Mouse (Mus musculus) retina, embryonic 14.5 days (tissue): ENCODE measurements around the gene Hp1bp3.

Experiments
- DNase-seq: peaks from one replicate; pipeline ENCODE4 v3.0.0-alpha.2; 2015; ENCODE audit warnings: low spot score

Hp1bp3 gene

DNA sequence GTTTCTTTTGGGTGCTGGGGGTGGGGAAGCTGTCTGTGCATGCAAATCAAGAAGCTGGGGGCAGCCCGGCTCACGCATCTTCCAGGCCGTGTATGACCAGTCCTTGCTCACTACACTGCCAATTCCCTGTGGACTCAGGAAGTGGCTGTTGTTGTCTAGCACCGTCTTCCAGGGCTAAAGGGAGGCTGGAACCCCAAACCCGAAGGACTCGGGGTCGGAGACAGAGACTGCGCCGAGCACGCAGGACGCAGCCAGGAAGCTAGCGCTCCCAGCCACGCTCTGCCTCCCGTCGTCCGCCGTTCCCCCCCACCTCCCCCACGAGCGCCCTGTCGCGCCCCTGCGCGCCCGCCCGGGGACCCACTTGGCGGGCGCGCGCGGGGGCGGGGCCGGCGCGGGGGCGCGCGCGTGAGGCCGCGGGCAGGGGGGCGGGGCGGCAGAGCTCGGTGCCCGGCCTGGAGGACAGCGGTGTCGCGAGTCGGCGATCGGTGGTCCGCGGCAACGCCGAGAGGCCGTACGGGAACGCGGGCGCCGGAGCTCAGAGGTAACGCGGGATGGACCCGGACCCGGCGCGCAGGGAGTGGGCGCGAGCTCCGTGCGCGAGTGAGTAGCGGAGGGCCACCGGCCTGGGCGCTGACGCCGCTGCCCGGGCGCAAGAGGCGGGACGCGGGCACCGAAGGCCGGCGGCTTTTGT is at the start of gene Hp1bp3:
TSS of gene Hp1bp3 (plus strand) at position 97 of the 691 bp plus-strand sequence.
- peak; percentile 80 for DNase-seq

DNA sequence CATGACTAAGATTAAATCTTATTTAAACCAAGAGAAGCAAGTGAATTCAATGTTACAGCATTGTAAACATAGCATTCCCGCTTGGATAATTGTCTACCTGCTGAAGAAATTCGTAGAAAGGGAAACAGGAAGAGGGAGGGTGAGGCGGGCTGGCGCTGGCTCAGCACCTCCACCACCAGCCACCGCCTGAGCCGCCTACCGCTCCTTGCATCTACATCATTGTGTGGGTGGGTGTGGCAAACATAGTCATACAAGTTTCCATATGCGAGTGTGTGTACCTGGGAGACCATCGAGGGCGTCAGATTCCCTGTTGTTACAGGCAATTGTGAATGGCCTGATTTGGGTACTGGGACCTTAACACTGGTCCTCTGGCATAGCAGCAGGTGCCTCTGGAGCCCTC is 49.6 kb upstream of the Hp1bp3 start:
- no peak for DNase-seq

DNA sequence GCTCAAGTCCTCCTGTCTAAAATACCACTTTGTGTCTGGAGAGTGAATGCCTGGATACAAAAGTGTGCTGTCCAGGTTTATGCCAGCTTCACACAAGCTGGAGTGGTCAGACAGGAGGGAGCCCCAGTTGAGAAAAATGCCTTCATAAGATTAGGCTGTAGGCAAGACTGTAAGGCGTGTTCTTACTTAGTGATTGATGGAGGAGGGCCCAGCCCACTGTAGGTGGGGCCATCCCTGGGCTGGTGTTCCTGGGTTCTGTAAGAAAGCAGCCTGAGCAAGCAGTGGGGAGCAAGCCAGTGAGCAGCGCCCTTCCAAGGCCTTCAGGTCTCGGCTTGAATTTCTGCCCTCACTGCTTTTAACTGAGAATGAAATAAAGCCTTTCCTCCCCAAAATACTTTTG is 47.9 kb upstream of the Hp1bp3 start:
- no peak for DNase-seq

DNA sequence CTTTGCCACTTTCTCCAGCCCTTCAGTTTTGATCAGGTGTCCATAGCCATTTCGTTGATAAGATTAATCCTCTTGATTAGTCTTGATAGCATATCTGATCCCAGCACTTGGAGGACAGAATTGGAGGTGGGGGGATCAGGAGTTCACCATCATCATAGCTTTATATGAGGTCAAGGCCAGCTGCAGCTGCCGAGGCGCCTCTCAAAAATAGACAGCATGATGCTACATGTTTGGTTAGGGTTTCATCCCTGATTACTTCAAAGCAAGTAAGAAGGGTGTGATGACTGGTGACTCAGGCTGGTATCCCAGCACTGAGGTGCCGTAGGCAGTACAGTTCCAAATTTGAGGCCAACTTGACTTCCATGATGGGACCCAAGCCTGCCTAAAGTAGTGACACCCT is 46.7 kb upstream of the Hp1bp3 start:
- no peak for DNase-seq

DNA sequence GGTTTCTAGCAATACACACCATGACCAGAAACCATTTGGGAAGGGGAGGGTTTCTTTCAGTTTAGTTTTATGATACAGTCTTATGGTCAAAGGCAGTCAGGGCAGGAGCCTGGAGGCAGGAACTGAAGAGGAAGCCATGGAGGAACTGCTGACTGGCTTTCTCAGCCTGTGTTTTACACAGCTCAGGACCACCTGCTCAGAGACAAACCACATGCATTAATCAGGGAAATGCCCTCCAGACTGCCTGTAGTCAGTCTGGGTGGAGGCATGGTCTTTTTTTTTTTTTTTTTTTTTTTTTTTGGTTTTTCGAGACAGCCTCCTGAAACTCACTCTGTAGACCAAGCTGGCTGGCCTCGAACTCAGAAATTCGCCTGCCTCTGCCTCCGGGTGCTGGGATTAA is 43.4 kb upstream of the Hp1bp3 start:
- DNase-seq = no peak

DNA sequence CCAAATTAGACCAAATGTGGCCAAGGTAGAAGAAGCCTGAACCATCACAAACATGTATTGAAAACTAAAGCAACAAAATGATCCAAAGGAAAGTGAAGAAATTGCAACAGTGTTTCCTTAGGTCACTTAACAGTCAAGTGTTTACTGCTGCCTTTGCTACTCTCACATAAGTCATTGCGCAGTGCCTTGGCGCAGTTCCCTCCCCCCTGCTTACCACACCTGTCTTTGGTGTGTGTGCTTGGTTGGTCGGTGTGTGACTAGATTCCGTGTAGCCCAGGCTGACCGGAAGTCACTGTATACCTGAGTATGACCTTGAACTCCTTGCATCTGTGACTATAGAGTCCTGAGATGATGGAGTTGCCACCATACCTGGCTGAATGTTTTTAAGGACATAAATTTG is 36.7 kb upstream of the Hp1bp3 start:
- no peak for DNase-seq

DNA sequence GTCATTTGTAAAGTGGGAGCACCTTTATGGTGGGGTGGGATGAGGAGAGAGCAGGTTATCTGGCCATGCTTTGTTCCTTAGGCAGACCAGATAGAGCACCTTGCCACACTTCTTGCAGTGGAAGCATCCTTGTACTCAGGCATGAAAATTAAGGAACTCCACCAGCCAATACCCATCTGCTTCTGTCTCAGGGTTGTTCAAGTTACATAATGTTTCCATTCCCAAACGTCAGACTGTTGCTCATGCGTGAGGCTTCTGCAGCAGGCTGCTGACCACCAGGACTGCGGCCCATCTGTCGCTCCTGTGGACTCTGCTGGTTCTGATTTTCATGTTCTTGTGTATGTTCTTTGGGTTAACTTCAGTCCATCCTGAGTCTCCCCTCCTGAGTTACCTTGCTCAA is 35.4 kb upstream of the Hp1bp3 start:
- DNase-seq = no peak

DNA sequence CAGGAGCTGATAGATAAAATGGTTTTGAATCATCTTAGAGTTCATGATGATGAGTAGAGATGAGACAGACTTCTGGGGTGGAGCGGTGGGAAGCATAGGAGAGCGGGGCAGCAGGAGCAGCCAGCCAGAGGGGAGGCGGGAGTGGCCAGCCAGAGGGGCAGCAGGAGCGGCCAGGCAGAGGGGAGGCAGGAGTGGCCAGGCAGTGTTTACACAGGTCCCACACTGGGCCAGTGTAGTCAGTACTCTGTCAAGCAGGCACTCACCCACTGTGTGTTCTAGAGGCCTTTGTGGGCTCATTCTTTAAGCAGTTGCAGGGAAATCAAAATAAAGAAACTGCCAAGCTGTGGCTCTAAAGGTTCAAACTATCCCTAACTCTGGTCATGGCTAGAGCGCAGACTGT is 32.0 kb upstream of the Hp1bp3 start:
- DNase-seq = no peak

DNA sequence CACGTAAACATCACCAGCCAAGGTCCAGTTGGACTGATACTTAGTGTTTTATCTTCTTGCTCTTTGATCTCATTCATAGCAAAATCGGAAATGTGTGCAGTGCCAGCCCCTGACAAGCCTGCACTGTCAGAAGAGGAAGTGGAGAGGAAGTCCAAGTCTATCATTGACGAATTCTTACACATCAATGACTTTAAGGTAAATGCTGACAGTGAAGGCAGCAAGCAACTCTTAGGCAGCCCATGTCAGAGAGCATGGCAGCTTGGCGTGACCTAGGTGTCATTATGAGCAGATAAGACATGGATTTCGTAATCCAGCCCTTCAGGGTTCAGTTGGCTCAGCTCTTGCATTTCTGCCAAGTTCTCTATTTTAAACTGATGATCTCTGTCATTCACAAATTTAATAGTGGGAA is 31.5 kb upstream of the Hp1bp3 start:
- DNase-seq = no peak

DNA sequence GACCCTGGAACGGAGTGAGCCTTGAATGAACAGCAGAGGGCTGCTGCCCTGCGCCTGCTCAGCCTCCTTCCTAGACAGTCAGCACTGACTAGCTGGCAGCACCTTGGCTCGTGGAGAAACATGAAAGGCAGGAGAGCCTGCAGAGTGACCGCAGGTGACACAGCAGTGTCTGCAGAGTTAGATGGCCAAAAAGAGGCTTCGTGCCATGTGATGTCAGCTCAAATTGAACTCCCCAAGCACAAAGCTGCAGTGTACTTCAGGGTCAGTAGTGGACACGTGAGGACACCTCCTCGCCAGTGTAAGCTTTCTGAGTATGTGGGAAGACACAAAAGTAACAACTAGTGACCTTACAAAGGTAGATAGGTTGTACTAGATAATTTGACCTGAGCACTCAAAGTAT is 30.1 kb upstream of the Hp1bp3 start:
- no peak for DNase-seq

DNA sequence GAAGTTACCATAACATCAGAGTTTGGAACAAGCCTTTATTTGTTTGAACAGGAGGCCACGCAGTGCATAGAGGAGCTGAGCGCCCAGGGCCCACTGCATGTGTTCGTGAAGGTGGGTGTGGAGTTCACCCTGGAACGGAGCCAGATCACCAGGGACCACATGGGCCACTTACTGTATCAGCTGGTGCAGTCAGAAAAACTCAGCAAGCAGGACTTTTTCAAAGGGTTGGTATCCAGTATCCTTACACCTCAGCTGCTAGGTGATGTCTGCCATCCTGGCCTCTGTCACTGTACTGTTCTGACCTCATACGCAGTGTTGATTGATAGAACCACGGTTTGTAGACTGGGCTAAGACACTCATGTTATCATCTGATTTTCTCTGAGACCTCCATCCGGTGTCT is 28.1 kb upstream of the Hp1bp3 start:
- DNase-seq = no peak

DNA sequence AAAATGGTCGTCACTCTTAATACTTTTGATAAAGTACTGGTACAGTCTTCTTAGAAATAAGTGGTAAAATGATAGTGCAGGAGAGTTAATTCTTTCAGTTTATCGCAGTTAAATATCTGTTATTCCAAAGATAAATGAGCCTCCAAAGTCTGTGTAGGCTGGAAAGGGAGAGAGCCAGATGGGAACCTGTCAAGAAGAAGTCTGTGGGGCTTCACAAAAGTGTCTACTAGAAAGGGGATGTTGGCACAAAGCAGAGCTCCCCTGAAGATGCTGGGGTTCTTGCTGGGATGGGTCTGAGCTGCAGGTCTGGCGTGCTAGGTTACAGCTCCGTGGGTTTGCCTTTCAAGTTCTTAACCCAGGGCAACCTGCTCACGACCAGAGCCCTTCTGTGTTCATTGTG is 23.5 kb upstream of the Hp1bp3 start:
- no peak for DNase-seq

DNA sequence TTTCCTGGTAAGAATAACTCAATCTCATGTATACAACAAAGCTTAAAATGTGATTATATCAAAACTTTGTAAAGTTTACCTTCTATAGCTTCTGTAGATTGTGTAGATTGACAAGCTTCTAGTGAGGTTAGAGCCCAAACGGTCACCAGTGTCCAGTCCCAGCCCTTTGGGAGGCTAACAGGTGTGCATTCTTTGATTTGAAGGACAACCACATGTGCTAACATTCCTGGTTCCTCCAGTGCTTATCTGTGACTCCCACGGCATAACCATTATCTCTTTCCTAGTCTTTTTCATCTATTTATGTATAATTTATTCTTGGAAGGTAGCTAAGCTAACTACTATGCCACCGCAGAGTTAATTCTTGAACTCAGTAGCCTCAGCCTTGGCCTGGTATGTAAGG is 15.3 kb upstream of the Hp1bp3 start:
- DNase-seq = no peak

DNA sequence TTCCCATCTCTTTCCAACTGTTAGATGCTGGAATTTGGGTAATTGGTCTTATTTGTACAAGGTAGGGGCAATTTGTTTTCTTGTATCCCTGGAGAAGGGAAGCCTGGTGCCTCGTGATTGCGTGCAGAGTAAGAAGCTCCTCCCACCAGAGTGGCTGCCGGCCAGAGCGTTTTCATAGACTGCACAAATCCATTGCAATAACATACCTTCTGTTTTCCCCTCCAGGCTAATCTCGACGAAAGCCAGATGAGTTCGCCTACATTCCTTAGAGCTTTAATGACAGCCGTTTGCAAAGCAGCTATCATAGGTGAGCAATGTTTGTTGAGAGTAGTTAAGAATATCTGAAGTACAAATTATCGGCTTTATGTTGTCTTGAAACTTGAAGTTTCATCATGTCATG is 14.4 kb upstream of the Hp1bp3 start:
- DNase-seq = no peak

DNA sequence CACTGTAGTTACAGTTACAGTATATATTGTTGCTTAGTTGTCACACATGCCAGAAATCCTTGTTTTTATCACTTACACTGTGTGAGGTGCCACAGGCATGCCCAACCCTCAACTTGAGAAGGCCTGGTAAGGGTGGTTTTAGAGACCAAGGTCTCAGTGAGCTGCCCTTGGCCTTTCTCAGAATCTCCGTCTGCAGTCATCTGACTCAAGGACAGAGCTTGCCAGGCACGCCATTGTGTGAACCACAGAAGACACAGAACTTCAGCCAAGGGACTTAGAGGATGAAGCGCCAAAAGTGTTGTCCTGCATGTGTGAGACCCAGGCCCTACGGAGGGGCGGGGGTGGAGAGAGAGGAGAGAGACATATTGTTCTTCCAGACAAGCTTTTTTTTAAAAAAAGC is 6.0 kb upstream of the Hp1bp3 start:
- no peak for DNase-seq

DNA sequence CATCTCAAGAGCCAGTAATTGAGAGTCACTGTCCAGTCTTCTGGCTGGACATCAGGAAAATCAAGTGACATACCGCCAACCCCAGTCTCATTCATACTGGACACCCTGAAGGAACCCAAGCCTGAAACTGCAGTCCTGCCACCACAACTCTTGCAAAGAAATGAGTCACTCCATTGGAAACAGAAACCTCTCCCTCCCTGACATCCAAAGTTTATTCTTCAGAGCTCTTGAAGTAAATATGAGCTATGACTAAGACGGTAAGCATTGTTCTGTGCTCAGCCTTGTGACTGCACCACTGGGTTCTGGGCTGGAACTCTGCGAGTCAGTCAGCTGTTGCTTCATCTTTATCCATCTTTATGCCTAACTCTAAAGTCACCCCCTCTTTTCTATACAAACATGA is 2.2 kb upstream of the Hp1bp3 start:
- DNase-seq = no peak

DNA sequence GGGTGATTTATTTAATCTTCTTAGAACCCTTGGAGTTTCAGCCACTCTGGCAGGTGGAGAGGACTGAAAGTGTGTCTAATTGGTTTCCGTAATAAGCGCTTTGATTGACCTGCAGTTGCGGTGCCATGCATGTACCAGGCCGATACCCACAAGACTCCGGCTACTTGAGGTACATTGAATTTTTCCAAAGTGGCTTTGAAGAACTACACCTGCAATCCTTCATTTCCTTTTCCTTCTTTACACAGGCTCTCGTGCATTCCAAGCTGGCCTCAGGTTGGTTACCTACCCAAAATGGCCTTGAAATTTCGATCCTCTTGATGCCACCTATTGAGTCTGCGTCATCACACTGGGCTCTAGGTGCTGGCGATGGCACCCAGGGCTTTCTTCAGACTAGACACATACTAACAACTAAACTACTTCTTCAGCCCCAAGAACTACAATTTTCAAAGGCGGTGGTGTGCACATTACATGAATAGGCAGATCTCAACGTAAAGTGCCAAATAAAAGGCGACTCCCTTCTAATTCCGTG is 361 bp upstream of the Hp1bp3 start:
- DNase-seq = no peak

DNA sequence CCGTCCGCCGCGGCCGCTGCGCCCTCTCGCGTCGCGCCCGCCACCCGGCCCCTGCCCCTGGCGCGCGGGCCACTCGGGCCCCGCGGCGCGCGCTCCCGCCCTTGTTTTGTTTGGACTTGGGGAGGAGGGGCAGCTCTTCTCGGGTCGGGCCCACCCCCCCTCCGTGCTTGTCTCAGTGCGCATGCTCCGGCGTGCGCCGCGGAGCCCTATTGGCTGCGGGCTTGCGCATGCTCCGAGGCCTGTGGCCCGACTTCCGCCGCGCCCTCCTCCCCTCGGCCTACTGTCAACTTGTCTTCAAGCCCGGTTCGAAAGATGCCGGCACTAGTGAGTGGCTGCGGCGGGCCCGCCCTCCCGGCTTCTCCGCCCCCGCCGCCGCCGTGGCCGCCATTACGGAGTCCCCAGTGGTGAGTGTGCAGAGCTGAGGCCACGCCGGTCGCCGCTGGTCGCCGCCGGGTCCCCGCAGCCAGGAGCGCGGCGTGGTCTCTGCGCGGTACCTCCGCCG is 846 bp downstream of the Hp1bp3 start:
- peak; percentile 98 for DNase-seq

DNA sequence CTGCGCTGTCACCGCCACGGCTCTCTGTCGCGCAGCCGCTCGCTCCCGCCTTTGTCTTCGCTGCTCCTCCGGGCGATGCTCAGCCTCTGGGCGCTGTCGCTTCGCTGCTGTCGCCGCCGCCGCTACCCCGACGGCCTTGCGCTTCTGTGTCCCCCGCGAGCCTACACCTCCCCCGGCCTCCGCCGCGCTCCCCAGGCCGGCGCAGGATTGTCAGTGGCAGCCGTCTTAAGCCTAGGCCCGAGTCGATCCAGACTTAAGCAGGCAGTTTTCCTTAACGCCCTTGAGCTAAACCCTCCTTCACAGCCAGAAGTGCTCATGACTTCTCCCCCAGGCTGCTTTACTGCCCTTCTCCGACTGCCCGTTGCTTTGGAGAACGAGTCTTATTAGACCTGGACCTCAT is 1.3 kb downstream of the Hp1bp3 start:
- DNase-seq = no peak

DNA sequence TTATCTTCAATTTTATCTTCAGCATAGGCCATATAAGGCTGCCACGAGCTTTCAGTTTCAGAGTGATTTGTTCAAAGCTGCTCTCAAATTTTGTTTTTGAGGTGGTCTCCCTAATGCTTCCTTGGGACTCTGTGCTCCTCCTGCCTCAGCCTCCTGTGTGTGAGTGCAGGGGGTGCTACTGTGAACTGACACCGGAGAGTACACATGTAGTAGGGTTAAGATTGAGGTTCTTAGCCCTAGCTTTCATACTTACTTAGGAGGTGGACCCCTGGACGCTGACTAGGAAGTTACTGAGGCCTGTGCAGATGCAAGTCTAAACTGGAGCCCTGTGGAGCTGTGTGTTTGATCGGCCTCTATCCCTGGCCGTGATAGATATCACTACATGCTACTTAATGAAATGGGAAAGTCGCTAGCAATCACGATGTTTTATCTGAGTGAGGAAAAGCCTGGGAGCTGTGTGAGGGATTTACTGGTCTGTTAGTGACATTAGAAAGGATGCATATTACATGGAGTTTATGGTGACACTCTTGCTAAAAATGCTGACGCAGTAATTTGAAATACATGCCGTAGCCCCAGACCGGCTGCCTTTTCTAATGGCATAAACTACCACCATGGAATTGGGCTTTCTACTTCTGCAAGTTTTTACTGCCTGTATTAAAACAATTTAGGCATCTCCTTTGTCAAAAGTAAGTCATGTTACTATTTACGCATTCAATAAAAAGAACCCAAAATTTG is 2.0 kb downstream of the Hp1bp3 start:
- DNase-seq = no peak

DNA sequence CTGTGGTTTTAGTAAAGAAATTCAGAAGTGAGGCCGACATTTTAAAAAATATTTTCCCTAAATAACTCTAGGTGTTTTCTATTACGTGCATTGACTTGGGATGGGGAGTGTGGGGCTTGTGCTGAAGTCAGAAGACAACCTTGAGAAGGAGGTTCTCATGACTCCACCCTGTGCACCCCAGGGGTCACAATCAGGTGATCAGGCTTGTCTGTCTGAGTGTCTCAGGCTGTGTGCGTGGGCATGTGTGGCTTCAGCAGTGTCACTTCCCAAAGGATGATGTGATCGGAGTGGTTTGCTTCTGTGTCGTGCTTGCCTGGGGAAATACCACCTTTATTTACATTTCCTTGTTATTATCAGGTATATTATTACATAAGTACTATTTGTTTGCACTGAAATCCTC is 3.2 kb downstream of the Hp1bp3 start:
- DNase-seq = no peak

DNA sequence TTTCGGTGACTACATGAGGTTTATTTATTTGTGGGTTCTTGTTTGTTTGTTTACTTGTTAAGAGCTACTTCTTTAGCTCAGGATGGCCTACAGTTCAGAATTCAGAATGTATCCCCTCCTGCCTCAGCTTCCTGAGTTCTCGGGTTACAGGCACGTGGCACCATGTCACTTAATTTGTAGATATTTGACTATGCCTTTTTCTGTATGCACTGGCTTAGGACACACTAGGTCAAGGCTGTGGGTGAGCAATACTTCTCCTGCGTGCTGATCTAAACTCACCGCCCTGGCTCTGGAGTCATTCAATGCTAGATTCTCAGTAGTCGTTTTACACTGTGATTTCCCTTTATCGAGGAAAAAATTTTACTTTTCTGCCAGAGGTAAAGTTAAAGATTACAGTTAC is 4.7 kb downstream of the Hp1bp3 start:
- no peak for DNase-seq

DNA sequence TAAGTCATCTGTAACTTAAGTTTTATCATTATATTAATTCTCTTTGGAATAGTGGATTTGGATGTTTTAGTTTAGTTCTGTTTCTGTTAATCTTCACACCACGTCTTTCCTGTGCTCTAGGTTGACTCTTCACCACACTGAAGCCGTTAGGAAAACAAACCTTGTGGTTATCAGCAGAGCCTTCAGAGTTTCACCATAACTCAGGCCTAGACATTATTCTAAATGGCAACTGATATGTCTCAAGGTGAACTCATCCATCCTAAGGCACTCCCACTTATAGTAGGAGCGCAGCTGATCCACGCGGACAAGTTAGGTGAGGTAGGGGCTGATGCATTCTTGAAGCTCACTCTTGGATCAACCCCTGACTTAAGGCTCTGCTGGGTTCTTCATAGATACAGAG is 5.3 kb downstream of the Hp1bp3 start:
- no peak for DNase-seq

DNA sequence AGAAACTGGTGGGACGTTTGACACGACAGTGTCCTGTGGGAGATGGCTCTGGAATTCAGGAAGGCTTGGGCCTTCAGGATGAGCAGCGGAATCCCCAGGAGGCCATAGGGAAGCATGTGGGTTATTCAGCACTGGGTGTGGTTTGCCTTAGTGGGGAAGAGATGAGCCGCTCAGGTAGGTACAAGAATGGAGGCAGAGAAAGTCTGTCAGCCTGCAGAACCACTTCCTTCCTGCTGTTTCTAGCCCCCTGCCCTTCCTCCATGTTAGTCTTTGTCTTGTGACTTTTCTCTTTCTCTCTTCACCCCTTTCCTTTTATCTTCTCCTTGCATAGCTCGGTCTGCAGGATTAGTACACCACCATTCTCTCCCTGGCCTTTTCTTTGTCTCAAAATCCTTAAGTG is 6.3 kb downstream of the Hp1bp3 start:
- DNase-seq = no peak
